Mouse (Mus musculus): ENCODE data around the gene Slc20a1.

Slc20a1 gene

DNA sequence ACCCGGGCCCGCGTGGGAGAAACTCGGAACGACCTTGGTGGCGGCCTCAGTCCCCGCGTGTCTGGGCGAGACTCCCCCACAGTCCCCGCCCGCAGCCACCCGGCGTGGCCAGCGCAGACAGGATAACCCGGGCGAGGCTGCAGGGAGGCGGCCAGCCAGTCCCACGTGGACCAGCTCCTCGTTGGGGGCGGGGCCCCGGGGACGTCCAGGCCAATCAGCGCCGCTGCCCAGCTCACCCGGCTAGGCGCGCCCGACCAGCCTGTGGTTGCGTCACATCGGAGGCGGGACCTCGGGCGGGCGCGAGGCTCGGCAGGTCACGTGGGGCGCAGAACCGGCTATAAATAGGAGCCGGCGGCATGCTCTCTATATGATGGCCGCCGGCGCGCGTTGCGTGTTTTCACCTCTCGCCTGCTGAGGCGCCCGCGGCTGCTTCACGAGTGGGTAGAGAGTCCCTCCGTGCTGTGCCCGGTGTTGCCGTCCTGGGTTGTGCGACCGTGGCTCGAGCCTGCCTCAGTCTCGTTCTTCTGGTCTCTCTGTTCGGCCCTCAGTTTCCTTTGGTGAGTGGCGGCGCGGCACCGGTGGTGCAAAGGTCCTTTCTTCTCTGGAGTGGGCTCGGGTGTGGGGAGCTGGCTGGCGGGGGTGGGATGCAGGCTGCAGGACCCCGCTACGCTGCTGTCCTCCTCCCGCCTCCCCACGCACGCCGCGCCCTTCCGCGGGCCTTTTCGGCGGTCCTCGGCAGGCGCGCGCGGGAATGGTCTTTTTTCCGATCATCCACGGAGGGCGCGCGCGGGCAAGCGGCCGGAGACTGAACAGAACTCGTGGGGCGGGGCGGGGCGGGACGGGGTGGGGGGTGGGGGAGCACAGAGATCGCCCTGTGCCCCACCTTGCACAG is at the start of gene Slc20a1:
Gene Slc20a1, plus strand, starts transcription at position 329 of the 892 bp plus-strand sequence.
- peak; percentile 99 to 100 for DNase-seq

DNA sequence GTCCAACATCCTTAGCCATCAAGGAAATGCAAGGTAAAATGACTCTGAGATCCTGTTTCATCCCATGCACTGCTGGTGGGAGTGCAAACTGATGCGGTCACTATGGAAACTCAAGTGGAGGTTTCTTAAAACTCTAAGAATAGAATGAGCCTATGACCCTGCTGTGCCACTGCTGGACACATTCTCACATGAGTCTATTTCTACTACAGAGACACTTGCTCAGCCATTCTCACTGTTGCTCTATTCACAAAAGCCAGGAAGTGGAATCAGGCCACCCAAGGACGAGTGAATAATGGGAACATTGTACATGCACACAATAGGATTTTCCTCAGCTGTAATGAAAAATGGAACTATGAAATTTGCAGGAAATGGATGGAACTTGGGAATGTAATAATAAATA is 49.7 kb upstream of the Slc20a1 start:
- DNase-seq: no peak

- no peak for DNase-seq
Observed at GRCm38 (mm10) chr2:129150386-129150785, 48.2 kb upstream of the Slc20a1 start.

DNA sequence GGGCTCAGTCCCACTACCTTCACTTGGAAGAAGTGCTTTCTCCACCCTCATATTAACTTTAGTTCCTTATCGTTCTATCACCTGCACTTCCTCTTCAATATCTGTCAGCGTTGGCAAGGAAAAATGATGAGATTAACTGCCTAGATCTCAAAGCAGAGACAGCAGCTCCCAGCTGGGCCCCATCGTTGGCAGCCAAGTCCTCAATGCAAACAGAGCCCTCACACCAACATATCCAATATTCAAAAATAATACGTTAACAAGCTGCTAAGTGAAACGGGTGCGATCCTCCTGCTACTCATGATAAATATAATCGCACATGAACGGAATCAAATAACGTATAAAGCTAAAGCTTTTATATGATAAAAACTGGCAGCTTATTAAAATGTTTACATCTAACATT is 47.5 kb upstream of the Slc20a1 start:
- DNase-seq: no peak

DNA sequence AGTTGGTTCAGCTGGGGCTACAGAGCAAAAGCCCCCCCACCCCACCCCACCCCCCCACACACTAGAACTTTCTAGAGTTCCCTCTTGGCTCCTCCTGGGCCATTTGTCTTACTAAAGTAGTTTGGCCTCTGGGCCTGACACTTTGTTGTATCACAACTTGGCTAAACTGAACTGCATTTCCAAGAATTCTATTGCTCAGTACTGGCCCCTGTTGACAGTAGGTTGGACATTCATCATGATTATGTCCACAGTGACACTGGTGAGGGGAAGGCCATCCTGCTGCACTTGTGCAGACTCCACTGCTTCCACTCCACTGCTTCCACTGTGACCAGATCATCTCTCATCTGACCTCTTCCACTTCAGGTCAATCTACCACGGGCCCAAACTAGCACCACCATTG is 45.8 kb upstream of the Slc20a1 start:
- DNase-seq: no peak

- DNase-seq: no peak
Observed at GRCm38 (mm10) chr2:129164815-129165214, 33.7 kb upstream of the Slc20a1 start.

DNA sequence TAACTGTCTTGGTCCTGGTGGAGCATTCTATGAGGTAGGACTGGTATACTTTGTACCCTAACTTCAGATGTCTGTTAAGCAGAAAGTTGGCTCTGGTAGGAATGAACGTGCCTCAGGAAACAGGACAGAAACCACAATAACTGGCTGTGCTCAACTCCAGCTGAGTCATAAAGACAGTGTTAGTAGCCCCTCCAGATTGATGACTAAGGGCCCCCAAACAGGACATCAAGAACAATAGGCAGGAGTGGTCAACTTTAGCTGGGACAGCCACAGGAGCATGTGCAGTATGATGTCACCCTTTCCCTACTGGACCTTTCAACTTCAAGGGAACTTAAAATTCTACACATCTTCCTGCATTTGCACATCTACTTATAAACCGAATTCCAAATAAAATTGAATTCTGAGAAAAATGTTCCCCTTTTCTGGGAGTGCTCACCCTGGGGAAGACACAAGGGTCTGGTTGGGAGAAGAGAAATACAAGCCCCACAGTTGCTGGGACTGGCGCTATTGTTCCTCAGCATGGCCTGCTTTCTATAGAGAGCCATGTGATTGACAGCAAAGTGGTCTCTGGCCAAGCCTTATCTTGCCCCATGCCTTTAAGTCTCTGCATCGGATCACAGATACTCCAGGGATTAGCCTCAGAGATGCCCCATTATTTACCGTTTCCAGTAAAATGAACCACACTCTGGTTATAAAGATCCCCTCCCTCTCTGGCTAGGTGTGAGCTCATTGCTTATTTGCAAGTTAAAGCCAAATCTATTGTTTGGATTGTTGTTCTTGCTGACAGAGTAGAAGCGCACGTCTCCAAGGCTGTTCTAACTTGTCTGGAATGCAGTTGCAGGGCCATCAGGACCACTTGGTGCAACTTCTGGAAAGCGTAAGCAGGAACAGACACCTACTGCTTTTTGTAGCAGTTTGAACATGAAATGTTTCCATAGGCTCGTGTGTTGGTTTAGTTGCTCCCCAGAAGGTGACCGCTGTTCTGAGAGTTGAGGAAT is 31.8 kb upstream of the Slc20a1 start:
- DNase-seq: no peak

- no peak for DNase-seq
Observed at GRCm38 (mm10) chr2:129173386-129173785, 25.2 kb upstream of the Slc20a1 start.

- DNase-seq: peak; percentile 63 to 73
Observed at GRCm38 (mm10) chr2:129174474-129174873, 24.1 kb upstream of the Slc20a1 start.

- no peak for DNase-seq
Observed at GRCm38 (mm10) chr2:129175636-129176035, 22.9 kb upstream of the Slc20a1 start.

- no peak for DNase-seq
Observed at GRCm38 (mm10) chr2:129176676-129177420, 21.7 kb upstream of the Slc20a1 start.

DNA sequence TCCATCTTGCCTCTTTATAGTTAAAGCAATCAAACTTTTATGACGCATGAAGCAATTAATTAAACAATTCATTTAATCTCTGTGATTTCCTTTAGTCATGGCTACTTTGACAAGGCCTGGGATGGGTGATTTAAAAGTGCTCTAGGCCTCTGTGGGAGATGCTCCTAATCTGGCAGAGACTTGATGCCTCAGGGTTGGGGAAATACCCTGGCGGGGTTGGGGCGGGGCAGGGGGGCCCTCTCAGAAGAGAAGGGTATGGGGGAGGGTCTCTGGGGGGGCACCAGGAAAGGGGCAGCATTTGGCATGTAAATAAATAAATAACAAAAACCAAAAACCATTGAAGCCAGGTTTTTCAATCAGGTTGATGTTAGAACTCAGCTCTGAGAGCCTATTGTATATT is 20.9 kb upstream of the Slc20a1 start:
- DNase-seq: no peak

GRCm38 (mm10) chr2:129178182-129178908 is 20.2 kb upstream of the Slc20a1 start:
- DNase-seq: no peak

GRCm38 (mm10) chr2:129179946-129180853 is 18.4 kb upstream of the Slc20a1 start:
- DNase-seq: no peak

DNA sequence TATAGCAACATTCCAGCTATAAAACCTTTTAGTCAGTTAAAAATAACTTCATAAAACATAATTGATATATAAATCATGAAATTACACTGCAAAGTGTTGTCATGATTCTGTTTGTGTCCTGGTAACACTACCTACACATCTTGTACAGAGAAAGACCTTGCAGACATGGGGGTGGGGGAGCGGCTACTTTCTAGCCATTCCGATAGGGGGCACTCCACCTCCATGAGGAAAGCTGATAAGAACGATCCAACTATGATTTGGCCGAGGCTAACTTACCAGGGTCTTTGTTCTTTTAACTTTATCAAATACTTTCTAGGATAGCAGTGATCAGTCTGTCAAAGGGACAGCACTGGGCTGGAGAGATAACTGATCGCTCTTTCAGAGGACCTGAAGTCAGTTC is 17.1 kb upstream of the Slc20a1 start:
- no peak for DNase-seq

- DNase-seq: no peak
Observed at GRCm38 (mm10) chr2:129182412-129182811, 16.2 kb upstream of the Slc20a1 start.

DNA sequence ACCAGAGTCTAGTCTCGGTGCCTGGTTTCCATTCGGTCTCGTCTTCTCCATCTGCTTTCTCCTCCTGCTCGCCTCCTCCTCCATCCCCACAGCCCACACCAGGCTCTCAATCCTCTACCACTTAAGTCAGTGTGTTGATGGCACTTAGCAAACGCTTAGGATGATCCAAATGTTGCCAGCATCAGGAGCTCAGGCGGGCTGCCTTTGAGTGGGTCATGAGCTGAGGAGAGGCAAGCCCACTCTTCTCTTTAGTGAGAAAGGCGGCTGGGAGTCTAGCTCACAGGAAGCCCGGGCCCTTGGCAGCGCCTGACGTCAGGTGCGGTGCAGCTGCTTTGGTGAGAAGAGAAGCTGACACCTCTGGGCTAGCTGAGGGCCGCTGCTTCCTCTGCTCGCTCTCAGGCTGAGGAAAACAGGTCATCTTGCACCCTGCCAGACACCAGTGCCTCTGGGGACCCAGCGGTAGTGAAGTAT is 15.0 kb upstream of the Slc20a1 start:
- no peak for DNase-seq

GRCm38 (mm10) chr2:129184853-129185252 is 13.7 kb upstream of the Slc20a1 start:
- no peak for DNase-seq

GRCm38 (mm10) chr2:129185611-129186290 is 12.8 kb upstream of the Slc20a1 start:
- no peak for DNase-seq

GRCm38 (mm10) chr2:129186291-129186919 is 12.2 kb upstream of the Slc20a1 start:
- DNase-seq: peak in 1 of 2 experiments; percentile 16
